Mouse (Mus musculus) right cerebral cortex, postnatal 14 days (tissue): Measurements from ENCODE around the gene Kri1.
A peak's percentile ranks its signal among the peaks of the same experiment; 100 is the strongest.
"Not testable (repeated sequence)": the region's sequence is repeated elsewhere in the genome, so short reads cannot be mapped to it uniquely, and the experiment has no call there.

ENCODE experiments used
- DNase-seq: peaks from one replicate; pipeline ENCODE4 v3.0.0; 2022

Kri1 gene

DNA sequence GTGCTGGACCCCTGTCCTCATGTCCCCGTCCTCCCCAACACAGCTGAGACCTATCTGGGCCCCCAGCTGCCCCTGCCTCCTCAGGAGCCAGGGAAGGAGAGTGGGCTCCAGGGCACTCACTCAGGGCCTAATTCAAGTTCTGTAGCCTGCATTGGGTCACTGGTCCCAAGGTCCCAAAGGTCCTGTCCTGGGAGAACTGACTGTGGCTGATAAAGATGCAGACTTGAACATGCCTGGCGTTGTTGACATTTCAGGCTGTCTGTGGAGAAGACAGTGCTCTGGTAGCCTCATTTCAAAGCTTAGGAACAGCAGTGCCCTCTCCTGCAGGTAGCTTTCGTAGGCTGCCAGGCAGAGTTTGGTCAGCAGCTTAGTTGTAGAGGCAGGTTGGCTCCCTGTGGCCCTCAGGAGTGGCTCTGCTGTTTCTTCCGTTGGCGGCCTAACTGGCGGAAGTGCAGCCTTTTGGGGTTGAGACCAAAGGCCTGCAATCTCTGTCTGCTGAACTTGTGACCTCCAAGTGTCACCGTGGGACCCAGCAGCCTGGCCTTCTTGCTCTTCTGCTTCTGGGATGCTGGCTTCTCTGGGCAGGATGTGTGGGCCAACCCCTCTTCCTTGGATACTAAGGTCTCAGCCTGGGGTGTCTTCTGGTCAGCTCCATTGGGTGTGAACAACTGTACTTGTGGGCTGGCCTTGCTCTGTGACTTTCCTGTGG is 14.1 kb downstream of the Kri1 start:
- no peak for DNase-seq

GRCm38 (mm10) chr9:21273094-21273493 is 14.7 kb downstream of the Kri1 start:
- no peak for DNase-seq

DNA sequence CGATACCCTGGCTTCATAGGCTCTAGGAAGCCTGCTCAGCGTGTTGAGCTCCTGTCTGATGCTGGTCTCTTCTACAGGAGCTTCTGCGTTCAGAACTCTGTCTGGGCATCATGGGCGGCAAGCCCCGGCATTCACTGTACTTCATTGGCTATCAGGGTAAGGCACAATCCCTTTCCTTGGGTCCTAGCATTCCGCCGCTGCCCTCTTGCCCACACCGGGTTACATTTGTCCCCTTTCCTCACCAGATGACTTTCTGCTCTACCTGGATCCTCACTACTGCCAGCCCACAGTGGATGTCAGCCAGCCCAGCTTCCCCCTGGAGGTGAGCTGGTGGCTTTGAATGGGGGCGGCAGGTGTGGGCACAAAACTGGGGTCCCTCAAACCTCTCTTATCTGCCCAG is 15.4 kb downstream of the Kri1 start:
- DNase-seq = no peak

DNA sequence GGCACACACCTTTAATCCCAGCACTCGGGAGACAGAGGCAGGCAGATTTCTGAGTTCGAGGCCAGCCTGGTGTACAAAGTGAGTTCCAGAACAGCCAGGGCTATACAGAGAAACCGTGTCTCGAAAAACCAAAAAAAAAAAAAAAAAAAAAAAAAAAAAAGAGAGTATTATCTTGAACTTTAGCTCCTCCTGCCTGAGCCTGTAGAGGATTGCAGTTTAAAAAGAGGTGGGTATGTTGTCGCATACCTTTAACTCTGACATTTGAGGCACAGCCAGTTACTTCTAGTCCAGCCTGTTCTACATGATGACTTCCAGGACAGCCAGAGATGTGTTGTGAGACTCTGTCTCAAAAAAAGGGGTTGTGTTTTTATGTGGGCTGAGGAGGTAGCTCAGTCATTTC is 18.2 kb downstream of the Kri1 start:
- DNase-seq = not testable (repeated sequence)

GRCm38 (mm10) chr9:21268305-21268704 is 19.5 kb downstream of the Kri1 start:
- no peak for DNase-seq

GRCm38 (mm10) chr9:21266889-21267288 is 20.9 kb downstream of the Kri1 start:
- no peak for DNase-seq

DNA sequence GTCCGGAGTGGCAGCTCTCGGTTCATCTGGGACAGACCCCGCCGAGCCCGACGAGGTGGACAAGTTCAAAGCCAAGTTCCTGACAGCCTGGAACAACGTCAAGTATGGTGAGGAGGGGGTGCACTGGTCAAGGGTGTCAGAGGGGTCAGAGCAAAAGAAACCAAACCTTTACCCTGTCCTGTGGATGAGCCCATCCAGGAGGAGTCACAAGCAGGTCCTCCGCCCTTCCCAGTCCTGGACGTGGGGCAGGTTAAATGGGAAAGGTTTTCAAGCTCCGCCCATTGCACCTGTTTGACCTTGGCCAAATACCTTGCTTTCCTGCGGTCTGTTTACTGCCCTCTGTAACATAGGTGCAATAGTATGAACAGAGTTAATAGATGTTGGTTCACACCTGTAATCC is 22.2 kb downstream of the Kri1 start:
- peak; percentile 32 for DNase-seq

DNA sequence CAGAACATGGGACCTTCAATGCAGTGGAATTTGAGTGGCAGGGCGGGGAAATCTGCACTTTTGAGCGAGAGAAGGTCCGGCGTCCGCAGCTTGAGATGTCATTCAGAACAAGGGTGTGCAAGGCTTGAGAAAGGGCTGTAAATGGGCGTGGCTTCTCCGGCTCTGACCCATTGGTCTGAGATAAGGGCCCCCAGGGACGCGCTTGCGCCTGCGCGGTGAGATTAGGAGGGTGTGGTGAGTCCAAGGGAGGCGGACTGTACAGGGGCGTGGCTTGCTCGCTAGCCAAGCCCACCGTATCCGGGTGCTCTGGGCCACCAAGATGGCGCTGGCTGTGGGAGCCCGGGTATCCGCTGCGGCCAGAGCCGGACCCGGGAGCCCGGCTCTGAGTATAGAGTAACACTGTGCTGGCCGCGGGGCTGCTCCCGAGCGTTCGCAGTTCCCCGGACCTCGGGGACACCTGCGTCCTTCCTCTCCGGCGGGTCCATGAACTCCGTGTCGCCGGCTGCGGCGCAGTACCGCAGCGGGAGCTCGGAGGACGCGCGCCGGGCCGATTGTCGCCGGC is 22.7 kb downstream of the Kri1 start, which contains the start of gene Atg4d:
TSS of gene Atg4d (plus strand) at position 294 of the 562 bp plus-strand sequence.
- DNase-seq = peak; percentile 95

- no peak for DNase-seq
These were observed 23.3 kb downstream of the Kri1 start for GRCm38 (mm10) chr9:21264272-21264999.

DNA sequence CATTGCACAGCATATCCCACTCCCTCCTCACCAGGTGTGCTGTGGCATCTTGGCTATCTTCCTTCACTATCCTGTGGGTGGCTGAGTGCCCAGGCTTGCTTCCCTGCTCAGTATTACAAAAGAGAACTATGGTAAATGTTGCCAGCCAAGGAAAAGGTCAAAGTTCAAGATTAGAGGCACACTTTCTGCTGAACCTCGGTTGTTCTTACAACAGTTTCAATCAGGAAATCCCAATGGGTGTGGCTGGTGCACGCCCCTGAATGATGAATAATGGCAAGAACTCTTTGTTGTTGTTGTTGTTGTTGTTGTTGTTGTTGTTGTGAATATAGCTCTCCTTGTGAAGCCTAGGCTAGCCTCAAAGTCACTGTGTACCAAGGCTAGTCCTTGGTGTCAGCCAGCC is 25.9 kb downstream of the Kri1 start:
- no peak for DNase-seq

- no peak for DNase-seq
These were observed 27.2 kb downstream of the Kri1 start for GRCm38 (mm10) chr9:21260491-21261040.

- not testable (repeated sequence) for DNase-seq
These were observed 31.4 kb downstream of the Kri1 start for GRCm38 (mm10) chr9:21256349-21256748.

DNA sequence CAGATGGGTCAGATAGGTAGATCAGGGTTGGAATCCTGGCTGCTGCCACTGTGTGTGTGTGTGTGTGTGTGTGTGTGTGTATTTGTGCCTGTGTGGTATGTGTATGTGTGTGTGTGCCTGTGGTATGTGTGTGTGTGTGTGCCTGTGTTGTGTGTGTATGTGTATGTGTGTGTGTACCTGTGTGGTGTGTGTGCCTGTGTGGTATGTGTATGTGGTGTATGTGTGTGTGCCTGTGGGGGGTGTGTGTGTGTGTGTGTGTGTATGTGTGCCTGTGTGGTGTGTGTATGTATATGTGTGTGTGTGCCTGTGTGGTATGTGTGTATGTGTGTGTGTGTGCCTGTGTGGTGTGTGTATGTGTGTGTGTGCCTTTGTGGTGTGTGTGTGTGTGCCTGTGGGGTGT is 33.1 kb downstream of the Kri1 start:
- no peak for DNase-seq

- DNase-seq = no peak
These were observed 36.5 kb downstream of the Kri1 start for GRCm38 (mm10) chr9:21251116-21251735.

DNA sequence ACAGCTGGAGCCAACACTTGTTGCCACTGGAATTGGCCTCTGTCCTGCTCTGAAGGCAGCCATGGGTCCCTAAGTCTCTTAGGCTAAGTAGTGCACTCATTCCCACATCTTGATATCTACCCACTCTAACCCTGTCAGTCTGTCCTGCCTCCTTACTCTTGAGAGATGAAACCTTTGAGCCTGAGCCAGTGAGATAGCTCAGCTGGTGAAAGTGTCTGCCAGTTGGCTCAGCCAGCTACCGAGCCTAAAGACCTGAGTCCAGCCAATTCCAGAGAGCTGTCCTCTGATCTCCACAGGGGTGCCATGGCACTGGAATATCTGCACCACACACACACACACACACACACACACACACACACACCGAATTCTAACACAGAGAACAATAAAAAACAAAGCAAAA is 37.3 kb downstream of the Kri1 start:
- DNase-seq = no peak

- DNase-seq = no peak
These were observed 37.9 kb downstream of the Kri1 start for GRCm38 (mm10) chr9:21249629-21250508.

DNA sequence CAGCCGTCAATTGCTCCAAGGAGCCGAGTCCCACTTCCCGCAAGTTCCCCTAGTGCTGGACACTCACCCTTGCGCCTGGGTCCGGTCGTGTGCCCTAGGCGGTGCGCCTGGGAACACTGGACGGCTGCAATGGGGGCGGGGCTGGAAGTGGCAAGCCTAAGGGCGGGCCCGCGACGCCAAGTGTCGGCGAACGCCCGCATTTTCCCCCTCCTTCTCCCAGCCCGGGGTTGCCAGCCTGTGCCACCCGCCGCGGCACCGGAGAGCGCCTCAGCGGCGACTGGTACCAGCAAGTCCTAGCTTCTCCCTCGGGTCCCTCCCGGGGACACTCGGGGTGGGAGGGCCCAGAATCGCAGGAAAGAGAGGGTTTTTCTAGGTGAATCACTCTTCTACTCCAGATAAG is 39.4 kb downstream of the Kri1 start, which contains the start of gene S1pr5:
TSS of gene S1pr5 (minus strand) at position 118 of the 400 bp plus-strand sequence.
- DNase-seq = no peak

DNA sequence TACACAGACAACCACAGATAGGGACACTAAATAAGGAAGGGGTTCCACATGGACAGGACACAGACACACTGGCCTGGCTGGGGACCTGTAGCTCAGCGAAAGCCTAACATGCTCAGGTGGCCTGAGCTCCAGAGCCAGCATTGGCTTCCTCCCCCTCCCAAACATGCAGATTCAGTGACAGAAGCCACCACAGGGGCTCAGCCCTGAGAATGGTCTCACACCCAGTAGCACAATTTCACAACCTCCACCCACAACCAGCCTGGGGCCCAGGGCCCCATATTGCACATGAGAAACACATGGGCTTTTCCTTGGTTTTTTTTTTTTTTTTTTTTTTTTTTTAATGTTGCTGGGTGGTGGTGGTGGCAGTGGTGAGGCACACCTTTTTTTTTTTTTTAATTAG is 41.4 kb downstream of the Kri1 start:
- DNase-seq = no peak

GRCm38 (mm10) chr9:21245113-21245487 is 42.7 kb downstream of the Kri1 start:
- DNase-seq = no peak

DNA sequence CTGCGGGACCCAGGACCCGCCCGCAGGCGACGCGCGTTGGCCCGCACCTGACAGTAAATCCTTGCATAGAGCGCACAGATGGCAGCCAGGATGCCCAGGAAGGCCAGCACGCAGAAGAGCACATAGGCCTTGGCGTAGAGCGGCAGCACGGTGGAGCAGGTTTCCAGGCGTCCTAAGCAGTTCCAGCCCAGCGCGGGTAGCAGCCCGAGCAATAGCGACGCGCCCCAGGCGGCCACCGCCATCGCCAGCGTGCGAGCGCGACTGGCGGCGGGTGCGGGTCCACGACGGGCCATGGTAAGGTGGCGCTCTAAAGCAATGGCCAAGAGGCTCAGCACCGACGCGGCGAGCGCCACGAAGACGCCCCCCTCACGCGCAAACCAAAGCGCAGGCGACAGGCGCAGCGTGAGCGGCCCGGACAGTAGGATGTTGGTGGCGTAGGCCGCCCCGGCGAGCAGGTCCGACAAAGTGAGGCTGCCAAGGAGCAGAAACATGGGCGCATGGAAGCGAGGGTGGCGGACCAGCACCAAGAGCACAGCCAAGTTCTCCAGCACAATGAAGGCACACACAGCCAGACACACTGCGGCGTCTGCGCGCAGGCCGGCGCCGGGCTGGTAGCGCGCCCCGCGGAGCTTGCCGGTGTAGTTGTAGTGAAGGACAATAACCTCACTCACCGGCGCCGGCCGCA is 43.2 kb downstream of the Kri1 start:
- no peak for DNase-seq

DNA sequence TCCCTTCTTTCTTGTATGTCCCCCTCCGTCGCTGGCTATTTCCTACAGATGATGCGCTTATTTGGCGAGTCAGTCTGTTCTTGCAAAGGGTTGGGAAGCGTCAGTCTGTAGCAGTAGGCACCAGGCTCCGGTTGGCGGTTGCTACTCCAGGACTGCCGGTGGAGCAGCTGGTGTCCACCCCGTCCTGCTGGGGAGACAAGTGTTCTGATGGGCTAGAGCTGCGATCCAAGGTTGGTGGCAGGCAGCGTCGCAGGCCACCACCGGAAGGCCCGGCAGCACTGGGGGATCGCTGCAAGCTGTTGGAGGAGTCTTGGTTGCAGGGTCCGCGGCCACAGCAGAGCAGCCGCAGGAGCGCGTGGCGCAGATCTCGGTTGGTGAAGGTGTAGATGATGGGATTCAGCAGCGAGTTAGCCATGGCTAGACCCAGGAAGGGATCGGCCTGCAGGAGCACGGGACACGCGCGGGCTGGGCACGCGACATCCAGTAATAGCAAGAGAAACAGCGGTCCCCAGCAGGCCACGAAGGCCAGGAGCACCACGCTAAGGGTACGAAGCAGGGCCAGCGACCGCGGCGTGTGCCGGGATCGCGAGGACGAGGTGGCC is 43.8 kb downstream of the Kri1 start:
- no peak for DNase-seq
